Mouse (Mus musculus): Measurements from ENCODE around the gene Chrm3. TPM values are rescaled to one million over a fixed set of nuclear protein-coding genes. Genes with fewer than 3 reads are reported as not detected.
A peak's percentile ranks its signal among the peaks of the same experiment; 100 is the strongest.
"Not testable (repeated sequence)": the region's sequence is repeated elsewhere in the genome, so short reads cannot be mapped to it uniquely, and the experiment has no call there.

Chrm3 gene
- polyA plus RNA-seq, 1 experiment from 2014 or later = 1.3 TPM

- 0 out of 2 replicates have a peak overlapping the region, but pooled peaks have one; percentile 14 for H3K4me2 ChIP-seq
- H3K9me3 ChIP-seq = no peaks in the 10 kb centered on the region
- no peaks in the 10 kb centered on the region for H3K4me1 ChIP-seq
- no peak overlapping the region for H3K27ac ChIP-seq
- H3K27me3 ChIP-seq = no peaks in the 10 kb centered on the region
- WGBS = 46% methylated on average over 15 of the region's 15 CpGs
- no peak overlapping the region for H3K9ac ChIP-seq
- peak; percentile 26; the same call in 1 of the 2 replicates for ATAC-seq (ENCODE audit: insufficient number of reproducible peaks, insufficient read depth, low FRiP score, low TSS enrichment, low read depth)
- no peaks in the 10 kb centered on the region for H3K36me3 ChIP-seq
- H3K4me3 ChIP-seq = no peak overlapping the region
Measured at GRCm38 (mm10) chr13:9882362-9883282, 478.0 kb downstream of the Chrm3 start.

- ATAC-seq (ENCODE audit: insufficient number of reproducible peaks, insufficient read depth, low FRiP score, low TSS enrichment, low read depth) = no peak
- WGBS = 51% methylated on average over 4 of the region's 4 CpGs
- Histone ChIP-seq H3K27me3 (no peaks in the 10 kb centered on the region), H3K4me1 (no peaks in the 10 kb centered on the region), H3K4me2 (no peak overlapping the region), H3K27ac (no peak overlapping the region), H3K4me3 (no peak overlapping the region), H3K9me3 (no peaks in the 10 kb centered on the region), H3K36me3 (no peaks in the 10 kb centered on the region), H3K9ac (no peak overlapping the region)
Measured at GRCm38 (mm10) chr13:9881930-9882329, 478.7 kb downstream of the Chrm3 start.

GRCm38 (mm10) chr13:9880401-9880800, 480.2 kb downstream of the Chrm3 start:
- Histone ChIP-seq H3K4me3 (no peak overlapping the region), H3K27ac (no peak overlapping the region), H3K4me2 (no peak overlapping the region), H3K9ac (no peak overlapping the region), H3K36me3 (no peaks in the 10 kb centered on the region), H3K9me3 (no peaks in the 10 kb centered on the region), H3K4me1 (no peaks in the 10 kb centered on the region), H3K27me3 (no peaks in the 10 kb centered on the region)
- 72% methylated on average over 4 of the region's 4 CpGs for WGBS
- no peak for ATAC-seq (ENCODE audit: insufficient number of reproducible peaks, insufficient read depth, low FRiP score, low TSS enrichment, low read depth)

DNA sequence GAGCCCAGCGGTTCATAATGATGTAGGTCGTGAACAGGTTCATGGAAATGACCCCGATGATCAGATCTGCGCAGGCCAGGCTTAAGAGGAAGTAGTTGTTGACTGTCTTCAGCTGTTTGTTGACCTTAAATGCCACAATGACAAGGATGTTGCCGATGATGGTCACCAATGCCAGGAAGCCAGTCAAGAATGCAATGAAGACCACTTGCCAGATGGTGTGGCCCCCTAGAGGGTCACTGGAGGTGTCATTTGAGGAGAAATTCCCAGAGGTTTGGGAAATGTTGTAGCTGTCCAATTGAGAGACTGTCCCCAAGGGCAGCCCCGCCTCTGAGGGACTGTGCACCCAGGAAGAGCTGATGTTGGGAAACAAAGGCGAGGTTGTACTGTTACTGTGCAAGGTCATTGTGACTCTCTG, 482.0 kb downstream of the Chrm3 start:
- 87% methylated on average over 7 of the region's 7 CpGs for WGBS
- H3K36me3 ChIP-seq = no peaks in the 10 kb centered on the region
- H3K4me1 ChIP-seq = no peaks in the 10 kb centered on the region
- H3K4me3 ChIP-seq = no peak overlapping the region
- H3K4me2 ChIP-seq = no peak overlapping the region
- no peak for ATAC-seq (ENCODE audit: insufficient number of reproducible peaks, insufficient read depth, low FRiP score, low TSS enrichment, low read depth)
- no peak overlapping the region for H3K9ac ChIP-seq
- no peak overlapping the region for H3K27ac ChIP-seq
- H3K27me3 ChIP-seq = no peaks in the 10 kb centered on the region
- H3K9me3 ChIP-seq = no peaks in the 10 kb centered on the region

DNA sequence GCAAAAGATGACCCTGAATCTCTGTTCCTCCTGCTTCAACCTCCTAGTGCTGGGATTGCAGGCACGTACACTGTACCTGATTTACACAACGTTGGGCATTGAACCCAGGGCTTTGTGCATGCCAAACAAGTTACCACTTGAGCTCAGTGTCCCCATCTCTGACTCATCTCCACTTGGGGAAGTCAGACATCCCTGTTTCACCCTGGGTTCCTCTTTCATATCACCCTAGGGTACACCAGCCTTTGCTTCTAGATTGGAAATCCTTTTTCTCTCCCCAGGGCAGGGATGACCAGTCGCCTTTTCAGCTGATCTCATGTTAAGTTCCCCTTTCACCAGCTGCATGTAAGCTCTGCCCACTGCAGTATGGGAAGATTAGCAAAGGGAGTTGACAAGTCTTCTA, 487.3 kb downstream of the Chrm3 start:
- WGBS = 77% methylated on average over 3 of the region's 3 CpGs
- Histone ChIP-seq H3K9ac (no peak overlapping the region), H3K9me3 (no peaks in the 10 kb centered on the region), H3K4me1 (no peaks in the 10 kb centered on the region), H3K4me3 (no peak overlapping the region), H3K4me2 (no peak overlapping the region), H3K36me3 (no peaks in the 10 kb centered on the region), H3K27me3 (no peaks in the 10 kb centered on the region), H3K27ac (no peak overlapping the region)
- no peak for ATAC-seq (ENCODE audit: insufficient number of reproducible peaks, insufficient read depth, low FRiP score, low TSS enrichment, low read depth)

GRCm38 (mm10) chr13:9866161-9866560, 494.5 kb downstream of the Chrm3 start:
- 88% methylated on average over 2 of the region's 2 CpGs for WGBS
- H3K9me3 ChIP-seq = no peaks in the 10 kb centered on the region
- ATAC-seq (ENCODE audit: insufficient number of reproducible peaks, insufficient read depth, low FRiP score, low TSS enrichment, low read depth) = no peak

GRCm38 (mm10) chr13:9847515-9847914, 513.1 kb downstream of the Chrm3 start:
- 81% methylated on average over 3 of the region's 3 CpGs for WGBS
- Histone ChIP-seq H3K27me3 (no peaks in the 10 kb centered on the region; the same call in 1 of the 2 replicates), H3K36me3 (no peaks in the 10 kb centered on the region), H3K4me3 (no peak overlapping the region), H3K4me1 (no peaks in the 10 kb centered on the region), H3K4me2 (no peak overlapping the region), H3K9me3 (no peaks in the 10 kb centered on the region), H3K27ac (no peak overlapping the region), H3K9ac (no peak overlapping the region)
- ATAC-seq (ENCODE audit: insufficient number of reproducible peaks, insufficient read depth, low FRiP score, low TSS enrichment, low read depth) = no peak

More at GRCm38 (mm10) chr13:9866161-9866560, 494.5 kb downstream of the Chrm3 start:
- H3K4me3 ChIP-seq = no peak overlapping the region
- no peak overlapping the region for H3K27ac ChIP-seq
- H3K27me3 ChIP-seq = no peaks in the 10 kb centered on the region
- no peaks in the 10 kb centered on the region for H3K36me3 ChIP-seq
- H3K4me1 ChIP-seq = no peaks in the 10 kb centered on the region
- no peak overlapping the region for H3K9ac ChIP-seq
- no peak overlapping the region for H3K4me2 ChIP-seq

GRCm38 (mm10) chr13:9846543-9847434, 513.9 kb downstream of the Chrm3 start:
- Histone ChIP-seq H3K9ac (no peak overlapping the region), H3K4me1 (no peaks in the 10 kb centered on the region), H3K36me3 (no peaks in the 10 kb centered on the region), H3K9me3 (no peaks in the 10 kb centered on the region), H3K4me3 (no peak overlapping the region), H3K27ac (no peak overlapping the region), H3K27me3 (no peaks in the 10 kb centered on the region; the same call in 1 of the 2 replicates), H3K4me2 (peak overlapping the region; percentile 14; the same call in 1 of the 2 replicates)
- ATAC-seq (ENCODE audit: insufficient number of reproducible peaks, insufficient read depth, low FRiP score, low TSS enrichment, low read depth) = no peak
- 35% methylated on average over 14 of the region's 14 CpGs for WGBS

DNA sequence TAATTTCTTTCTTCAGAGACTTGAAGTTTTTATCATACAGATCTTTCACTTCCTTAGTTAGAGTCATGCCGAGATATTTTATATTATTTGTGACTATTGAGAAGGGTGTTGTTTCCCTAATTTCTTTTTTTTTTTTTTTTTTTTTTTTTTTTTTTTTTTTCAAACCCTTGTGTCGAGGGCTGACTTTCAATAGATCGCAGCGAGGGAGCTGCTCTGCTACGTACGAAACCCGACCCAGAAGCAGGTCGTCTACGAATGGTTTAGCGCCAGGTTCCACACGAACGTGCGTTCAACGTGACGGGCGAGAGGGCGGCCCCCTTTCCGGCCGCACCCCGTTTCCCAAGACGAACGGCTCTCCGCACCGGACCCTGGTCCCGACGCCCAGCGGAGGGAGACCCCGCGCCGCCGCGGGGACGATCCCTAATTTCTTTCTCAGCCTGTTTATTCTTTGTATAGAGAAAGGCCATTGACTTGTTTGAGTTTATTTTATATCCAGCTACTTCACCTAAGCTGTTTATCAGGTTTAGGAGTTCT, 526.4 kb downstream of the Chrm3 start:
- not testable (repeated sequence) for H3K27ac ChIP-seq, H3K27me3 ChIP-seq, H3K4me1 ChIP-seq, H3K36me3 ChIP-seq, H3K4me3 ChIP-seq, H3K4me2 ChIP-seq, H3K9ac ChIP-seq, H3K9me3 ChIP-seq
- 68% methylated on average over 33 of the region's 33 CpGs for whole genome bisulfite sequencing
- peak; percentile 74; the same call in 1 of the 2 replicates for ATAC-seq (ENCODE audit: insufficient number of reproducible peaks, insufficient read depth, low FRiP score, low TSS enrichment, low read depth)

DNA sequence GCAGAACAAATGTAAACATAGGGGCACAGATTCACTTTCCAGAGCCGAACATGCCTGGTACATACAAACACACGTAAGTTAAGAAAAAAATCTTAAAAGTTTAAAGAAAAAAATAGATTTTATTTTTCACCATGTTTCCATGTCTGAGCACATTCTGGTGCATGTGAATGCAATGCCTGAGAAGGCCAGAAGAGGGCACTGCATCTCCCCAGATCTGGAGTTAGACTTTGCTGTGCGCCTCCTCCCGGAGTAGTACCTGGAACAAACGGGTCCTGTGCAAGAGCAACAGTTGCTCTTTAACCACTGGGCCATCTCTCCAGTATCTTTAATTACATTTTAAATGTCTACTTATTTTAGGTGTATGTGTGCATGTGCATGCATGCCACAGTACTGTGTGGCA, 534.4 kb downstream of the Chrm3 start:
- 59% methylated on average over 5 of the region's 5 CpGs for WGBS
- no peaks in the 10 kb centered on the region for H3K27me3 ChIP-seq
- H3K4me2 ChIP-seq = no peak overlapping the region
- no peak overlapping the region for H3K27ac ChIP-seq
- no peaks in the 10 kb centered on the region for H3K9me3 ChIP-seq
- H3K9ac ChIP-seq = no peak overlapping the region
- no peak for ATAC-seq (ENCODE audit: insufficient number of reproducible peaks, insufficient read depth, low FRiP score, low TSS enrichment, low read depth)
- H3K36me3 ChIP-seq = no peaks in the 10 kb centered on the region
- H3K4me1 ChIP-seq = no peaks in the 10 kb centered on the region
- H3K4me3 ChIP-seq = no peak overlapping the region
